ENCODE assay signal across 8 mouse cellular contexts in genomic region chr9:107288711-107289110, GRCm38 (mm10). TPM values are rescaled to one million over a fixed set of nuclear protein-coding genes. Genes with fewer than 3 reads are reported as not detected.
DNase-seq lines count a peak whose midpoint lies in the region; ATAC-seq and TF ChIP-seq lines count a peak whose summit lies in the region.

No protein-coding gene starts in this region.

- peak overlapping the region; percentile 70 for H3K4me3 ChIP-seq in thymus, adult 2 months (ENCODE audit: control insufficient read depth, insufficient read depth, low read length)
- H3K4me3 ChIP-seq in megakaryocyte, embryonic 14.5 days (replicated peaks): peak overlapping the region; percentile 96

- H3K27me3 ChIP-seq in thymus, adult 2 months (ENCODE audit: control insufficient read depth, insufficient read depth, low read length): no peaks in the 10 kb centered on the region
- H3K27me3 ChIP-seq in megakaryocyte, embryonic 14.5 days (replicated peaks): peaks cover 7% of the 10 kb centered on the region

- H3K27ac ChIP-seq in thymus, adult 2 months (ENCODE audit: control insufficient read depth, insufficient read depth, low read length): peak overlapping the region; percentile 47; the same call in 1 of the 2 replicates

- WGBS in thymus, adult 2 months: 17% methylated on average over 8 of the region's 8 CpGs

- peaks cover 41% of the 10 kb centered on the region for H3K4me1 ChIP-seq in thymus, adult 2 months (replicated peaks; ENCODE audit: control insufficient read depth, insufficient read depth, low read length)
- H3K4me1 ChIP-seq in megakaryocyte, embryonic 14.5 days: peaks cover 65% of the 10 kb centered on the region

- ATAC-seq in erythroid progenitor cell, adult 5-6 weeks (replicated peaks; ENCODE audit: low FRiP score, poor library complexity, severe bottlenecking): peak; percentile 81

- no peaks in the 10 kb centered on the region for H3K9me3 ChIP-seq in megakaryocyte, embryonic 14.5 days

- 0 out of 2 replicates have a peak, but pooled peaks have one; percentile 3 for TF ChIP-seq CTCF in thymus, adult 2 months (IDR thresholded peaks at IDR 0.05; ENCODE audit: borderline replicate concordance, control insufficient read depth, extremely low read depth, insufficient read depth, low read length, poor library complexity)

- H3K36me3 ChIP-seq in thymus, adult 2 months (ENCODE audit: control insufficient read depth, insufficient read depth, low read length): no peaks in the 10 kb centered on the region
- peaks cover 39% of the 10 kb centered on the region for H3K36me3 ChIP-seq in megakaryocyte, embryonic 14.5 days (replicated peaks; ENCODE audit: low read length)

- no peak for TF ChIP-seq POLR2A in thymus, adult 2 months (IDR thresholded peaks at IDR 0.05; ENCODE audit: control insufficient read depth, extremely low read depth, insufficient read depth, low read length, poor library complexity)

- peak; percentile 47 for DNase-seq in thymus, adult 2 months
- no peak for DNase-seq in thymus, postnatal 10 days (ENCODE audit: low spot score in 2 of 2)
- peak; percentile 52 for DNase-seq in kidney, postnatal 14 days
- peak; percentile 70 for DNase-seq in thymus, postnatal 0 days (ENCODE audit: low spot score)
- no peak for DNase-seq in Muller cell, postnatal 12 days (ENCODE audit: inconsistent ontology term)
- DNase-seq in layer of hippocampus, adult 9-11 months: no peak

RNA-seq across cellular contexts. Expression of gene Mapkapk3, which starts 1.0 kb away (rescaled TPM):
- polyA plus RNA-seq in thymus, adult 2 months (2012; rRNA removed): 30.5 and 43.6 TPM in 2 replicates
- total RNA-seq in erythroid progenitor cell, adult 5-6 weeks (2015; ENCODE audit: low replicate concordance): 7.6 and 17.2 TPM in 2 replicates
- total RNA-seq in erythroid progenitor cell, adult 5-6 weeks (2017; ENCODE audit: low replicate concordance): 10.0 and 15.7 TPM in 2 replicates
- polyA plus RNA-seq in megakaryocyte, embryonic 14.5 days (2012; ENCODE audit: insufficient read depth, low replicate concordance): 35.6 and 49.9 TPM in 2 replicates
- 21.9 and 22.5 TPM in 2 replicates for polyA plus RNA-seq in thymus, postnatal 0 days (2015; fragmentation: Nextera tagmentation; extraction: Ambion mirVana)

RNA-seq across cellular contexts. Expression of gene Cish, which starts 7.1 kb away (rescaled TPM):
- polyA plus RNA-seq in thymus, adult 2 months (2012; rRNA removed): 34.5 and 39.6 TPM in 2 replicates
- total RNA-seq in erythroid progenitor cell, adult 5-6 weeks (2015; ENCODE audit: low replicate concordance): 5.9 and 23.4 TPM in 2 replicates
- 3.6 and 5.1 TPM in 2 replicates for total RNA-seq in erythroid progenitor cell, adult 5-6 weeks (2017; ENCODE audit: low replicate concordance)
- polyA plus RNA-seq in megakaryocyte, embryonic 14.5 days (2012; ENCODE audit: insufficient read depth, low replicate concordance): 47.7 and 114 TPM in 2 replicates
- polyA plus RNA-seq in thymus, postnatal 0 days (2015; fragmentation: Nextera tagmentation; extraction: Ambion mirVana): 12.9 and 20.3 TPM in 2 replicates

RNA-seq across cellular contexts. Expression of gene Hemk1, which starts 49.4 kb away (rescaled TPM):
- polyA plus RNA-seq in thymus, adult 2 months (2012; rRNA removed): 23.6 and 25.5 TPM in 2 replicates
- not detected in 2 replicates for total RNA-seq in erythroid progenitor cell, adult 5-6 weeks (2015; ENCODE audit: low replicate concordance)
- total RNA-seq in erythroid progenitor cell, adult 5-6 weeks (2017; ENCODE audit: low replicate concordance): 0.15 and 3.9 TPM in 2 replicates
- 8.1 TPM in 1 of 2 replicates, not detected in the other for polyA plus RNA-seq in megakaryocyte, embryonic 14.5 days (2012; ENCODE audit: insufficient read depth, low replicate concordance)
- 5.7 and 6.2 TPM in 2 replicates for polyA plus RNA-seq in thymus, postnatal 0 days (2015; fragmentation: Nextera tagmentation; extraction: Ambion mirVana)

RNA-seq across cellular contexts. Expression of gene 6430571L13Rik, which starts 51.7 kb away (rescaled TPM):
- 0.91 and 1.2 TPM in 2 replicates for polyA plus RNA-seq in thymus, adult 2 months (2012; rRNA removed)
- not detected in 2 replicates for total RNA-seq in erythroid progenitor cell, adult 5-6 weeks (2015; ENCODE audit: low replicate concordance)
- total RNA-seq in erythroid progenitor cell, adult 5-6 weeks (2017; ENCODE audit: low replicate concordance): not detected in 2 replicates
- polyA plus RNA-seq in megakaryocyte, embryonic 14.5 days (2012; ENCODE audit: insufficient read depth, low replicate concordance): not detected in 2 replicates
- 0.42 and 0.51 TPM in 2 replicates for polyA plus RNA-seq in thymus, postnatal 0 days (2015; fragmentation: Nextera tagmentation; extraction: Ambion mirVana)

RNA-seq across cellular contexts. Expression of gene Dock3, which starts 57.0 kb away (rescaled TPM):
- polyA plus RNA-seq in thymus, adult 2 months (2012; rRNA removed): 0.96 and 3.2 TPM in 2 replicates
- total RNA-seq in erythroid progenitor cell, adult 5-6 weeks (2015; ENCODE audit: low replicate concordance): 10.1 TPM in 1 of 2 replicates, not detected in the other
- not detected in 2 replicates for total RNA-seq in erythroid progenitor cell, adult 5-6 weeks (2017; ENCODE audit: low replicate concordance)
- 0.09 TPM in 1 of 2 replicates, not detected in the other for polyA plus RNA-seq in megakaryocyte, embryonic 14.5 days (2012; ENCODE audit: insufficient read depth, low replicate concordance)
- 0.01 and 0.27 TPM in 2 replicates for polyA plus RNA-seq in thymus, postnatal 0 days (2015; fragmentation: Nextera tagmentation; extraction: Ambion mirVana)

Comparison
In these comparisons a context has a peak if more than half of its experiments do, and no peak if none do; other contexts are left out.
1. DNase-seq: peak in thymus, adult 2 months (single experiment), kidney, postnatal 14 days (single experiment) and thymus, postnatal 0 days (single experiment); none in thymus, postnatal 10 days (0 of 2), Muller cell, postnatal 12 days (single experiment) and layer of hippocampus, adult 9-11 months (single experiment).